Mouse (Mus musculus): ENCODE measurements around the gene Pdf.
A peak's percentile ranks its signal among the peaks of the same experiment; 100 is the strongest.

The Pdf gene

GRCm38 (mm10) chr8:107048061-107048941 is at the start of gene Pdf:
Pdf (minus strand) TSS chr8:107048614.
- peak; percentile 67 for DNase-seq (ENCODE audit: low read depth, low spot score)

DNA sequence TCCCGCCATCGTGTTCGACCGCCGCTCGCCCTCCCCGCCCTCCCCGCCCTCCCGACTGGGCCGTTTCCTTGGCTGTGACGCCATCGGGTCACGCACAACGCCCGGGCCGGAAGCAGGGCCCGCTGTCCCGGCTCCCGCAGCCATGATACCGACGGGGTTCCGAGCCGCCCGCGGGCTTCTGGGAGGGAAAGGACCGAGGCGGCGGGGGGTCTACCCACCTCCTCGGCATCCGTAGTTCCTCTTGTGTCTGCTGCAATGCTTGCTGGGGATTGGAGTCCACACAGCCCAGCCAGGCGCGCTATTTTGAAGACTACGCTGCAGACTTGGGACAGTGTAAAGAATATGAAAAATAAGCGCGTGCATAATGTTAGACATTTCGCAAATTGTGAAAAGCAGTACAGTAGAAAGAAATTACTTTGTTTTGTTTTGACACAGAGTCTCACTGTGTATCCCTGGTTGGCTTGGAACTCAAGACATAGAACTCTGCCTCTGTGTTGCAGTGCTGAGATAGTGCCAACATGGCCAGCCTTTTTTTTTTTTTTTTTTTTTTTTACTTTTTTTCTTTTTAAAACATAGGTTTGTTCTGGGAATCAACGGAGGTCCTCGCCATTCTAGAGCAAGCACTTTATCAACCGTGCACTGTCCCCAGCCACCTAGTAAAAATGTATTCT is 48.1 kb upstream of the Pdf start, which contains the start of gene Terf2:
TSS of gene Terf2 (minus strand) at position 182 of the 671 bp plus-strand sequence.
- DNase-seq (ENCODE audit: low read depth, low spot score) = peak; percentile 91

DNA sequence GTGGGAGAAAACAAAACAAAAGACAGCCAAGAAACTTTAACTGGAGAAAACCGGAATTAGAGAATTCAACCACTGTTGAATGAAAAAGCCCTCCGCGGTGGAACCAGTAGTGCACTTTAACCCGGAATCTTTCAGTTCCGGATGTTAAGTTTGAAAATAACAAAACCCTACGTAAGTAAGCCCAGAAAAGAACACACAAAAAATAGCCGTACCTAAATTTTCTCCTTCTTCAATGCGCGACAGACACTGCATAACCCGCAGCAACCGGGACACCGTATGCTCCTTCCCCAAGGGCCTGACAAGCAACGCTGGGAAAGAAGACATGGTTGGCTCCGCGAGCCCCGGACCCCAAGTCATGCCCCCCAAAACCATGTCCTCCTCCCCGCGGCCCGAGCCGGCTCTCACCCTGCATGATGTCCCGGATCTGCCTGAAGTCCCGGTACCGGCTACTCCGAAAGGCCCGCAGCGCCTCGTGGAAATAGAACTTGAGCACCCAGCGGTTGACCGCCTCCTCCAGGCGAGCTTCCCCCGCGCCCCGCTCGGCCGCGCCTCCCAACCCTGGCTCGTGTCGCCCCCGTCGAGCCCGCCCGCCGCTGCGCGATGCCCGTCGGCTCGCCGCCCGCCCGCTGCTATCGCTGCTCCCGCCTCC is 47.4 kb upstream of the Pdf start:
- DNase-seq (ENCODE audit: low read depth, low spot score) = no peak

DNA sequence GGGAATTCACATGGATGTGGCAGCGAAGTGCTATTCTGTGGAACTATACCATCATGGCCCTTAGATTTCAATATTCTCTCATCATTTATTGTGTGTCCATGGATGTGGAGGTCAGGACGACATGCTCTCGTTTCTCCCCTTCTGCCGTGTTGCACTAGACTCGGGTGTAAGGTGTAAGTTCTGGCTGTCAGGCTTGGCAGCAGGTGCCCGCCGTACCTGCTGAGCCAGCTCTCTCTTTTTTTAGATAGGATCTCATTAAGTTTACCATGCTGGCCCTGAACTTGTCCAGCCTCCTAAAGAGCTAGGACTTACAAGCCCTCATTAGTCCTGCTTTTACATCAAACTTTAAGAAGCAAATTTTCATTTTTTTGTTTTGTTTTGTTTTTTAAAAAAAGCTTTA is 42.1 kb upstream of the Pdf start:
- no peak for DNase-seq (ENCODE audit: low read depth, low spot score)

DNA sequence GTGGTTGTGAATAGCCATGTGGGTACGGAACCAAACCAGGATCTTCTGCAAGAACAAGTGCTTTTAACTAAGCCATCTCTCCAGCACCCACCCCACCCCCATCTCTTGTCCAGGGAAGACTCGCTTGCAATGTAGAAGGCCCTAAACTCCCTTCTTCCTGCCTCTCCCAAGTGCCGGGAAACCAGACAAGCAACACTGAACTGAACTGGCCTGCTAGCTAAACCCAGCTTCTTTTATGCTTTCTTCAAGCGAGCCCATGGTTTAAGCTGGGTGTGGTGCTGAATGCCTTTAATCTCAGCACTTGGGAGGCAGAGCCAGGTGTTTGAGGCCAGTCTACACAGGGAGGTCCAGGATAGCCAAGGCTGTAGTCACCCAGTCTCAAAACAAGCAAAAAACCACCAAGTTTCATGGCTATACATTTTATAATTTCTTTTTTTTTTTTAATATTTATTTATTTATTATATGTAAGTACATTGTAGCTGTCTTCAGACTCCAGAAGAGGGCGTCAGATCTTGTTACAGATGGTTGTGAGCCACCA is 40.2 kb upstream of the Pdf start:
- no peak for DNase-seq (ENCODE audit: low read depth, low spot score)

GRCm38 (mm10) chr8:107086018-107086417 is 37.6 kb upstream of the Pdf start:
- DNase-seq (ENCODE audit: low read depth, low spot score) = no peak

GRCm38 (mm10) chr8:107085358-107085757 is 36.9 kb upstream of the Pdf start:
- DNase-seq (ENCODE audit: low read depth, low spot score) = no peak

DNA sequence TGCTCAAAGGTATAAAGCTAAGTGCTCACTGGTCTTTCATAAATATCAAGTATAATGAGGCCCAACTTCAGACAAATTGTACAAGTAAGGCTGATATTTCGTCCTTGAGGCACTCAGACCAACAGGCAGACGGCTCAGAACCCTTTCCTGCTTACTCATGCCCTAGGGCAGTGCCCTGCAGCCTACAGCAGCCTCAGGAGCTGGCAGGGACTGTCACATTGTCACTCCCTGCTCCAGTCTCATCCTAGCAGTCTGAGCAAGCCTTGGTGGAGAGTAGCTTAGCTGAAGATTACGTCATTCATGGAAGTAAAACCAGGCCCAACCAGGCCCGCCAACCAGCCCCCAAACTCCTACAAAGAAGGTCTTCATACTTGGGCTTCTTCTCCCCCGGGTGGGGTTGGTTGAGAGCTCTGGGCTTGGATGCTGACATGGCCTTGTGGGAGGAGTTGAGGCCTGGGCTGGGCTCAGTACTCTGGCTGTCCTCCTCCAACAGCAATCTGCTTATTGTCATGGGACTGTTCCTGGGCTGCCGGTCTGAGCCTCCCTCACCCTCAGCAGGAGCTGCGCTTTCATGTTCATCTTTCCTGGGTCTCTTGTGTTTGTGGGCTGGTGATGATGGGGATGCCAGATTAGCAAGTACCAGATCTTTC is 27.9 kb upstream of the Pdf start:
- no peak for DNase-seq (ENCODE audit: low read depth, low spot score)

- no peak for DNase-seq (ENCODE audit: low read depth, low spot score)
Observed at GRCm38 (mm10) chr8:107074128-107074527, 25.7 kb upstream of the Pdf start.

DNA sequence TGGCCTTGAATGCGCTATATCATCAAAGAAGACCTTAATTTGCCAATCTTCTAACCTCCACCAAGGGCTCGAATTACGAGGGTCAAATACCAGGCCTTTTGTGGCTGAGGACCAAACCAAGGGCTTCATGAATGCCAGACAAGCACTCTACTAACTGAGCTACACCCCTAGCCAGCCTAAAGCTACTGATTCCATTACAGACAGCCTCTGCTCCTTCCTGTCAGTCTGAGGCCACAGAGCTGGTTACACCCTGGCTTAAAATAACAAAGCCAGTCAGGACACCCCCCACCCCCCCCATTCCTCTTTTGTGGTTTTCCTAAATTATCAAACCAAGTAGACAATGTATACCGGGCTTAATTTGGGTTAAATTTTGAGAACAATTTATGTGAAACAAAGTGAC is 25.3 kb upstream of the Pdf start:
- no peak for DNase-seq (ENCODE audit: low read depth, low spot score)

DNA sequence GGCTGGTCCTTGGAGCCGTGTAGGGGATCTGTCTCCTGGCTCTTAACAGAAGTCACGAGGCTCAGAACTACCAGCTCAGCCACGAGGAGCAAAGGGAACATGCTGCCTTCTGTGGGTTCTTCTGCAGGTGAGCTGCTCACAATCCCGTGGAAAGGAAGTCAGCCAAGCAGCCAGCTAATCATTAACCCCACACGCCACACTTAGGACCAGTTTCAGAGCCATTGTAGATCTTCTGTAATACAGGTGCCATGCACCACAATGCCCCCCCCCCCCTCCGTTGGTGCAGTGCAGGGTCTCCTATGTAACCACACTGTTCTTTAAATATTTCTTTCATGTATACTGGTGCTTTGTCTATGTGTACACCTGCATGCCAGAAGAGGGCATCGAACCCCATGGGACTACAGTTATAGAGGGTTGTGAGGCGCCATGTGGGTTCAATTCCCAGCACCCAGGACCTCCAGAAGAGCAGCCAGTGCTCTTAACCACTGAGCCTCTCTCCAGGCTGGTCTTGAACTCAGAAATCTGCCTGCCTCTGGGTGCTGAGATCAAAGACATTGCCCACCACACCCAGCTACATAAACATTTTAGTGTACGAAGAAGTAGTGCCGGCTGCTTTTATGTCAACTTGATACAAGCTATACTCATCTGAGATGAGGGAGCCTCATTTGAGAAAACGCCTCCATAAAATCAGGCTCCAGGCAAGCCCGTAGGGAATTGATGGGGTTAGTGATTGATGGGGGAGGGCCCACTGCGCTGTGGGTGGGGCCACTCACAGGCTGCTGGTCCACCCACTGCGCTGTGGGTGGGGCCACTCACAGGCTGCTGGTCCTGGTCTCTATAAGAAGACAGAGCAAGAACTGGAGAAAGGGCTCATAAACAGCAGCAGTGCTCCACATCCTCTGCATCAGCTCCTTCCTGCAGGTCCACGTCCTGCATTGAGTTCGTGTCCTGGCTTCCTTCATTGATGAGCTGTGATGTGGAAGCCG is 17.4 kb upstream of the Pdf start, which contains the start of gene Tmed6:
TSS of gene Tmed6 (minus strand) at position 134 of the 986 bp plus-strand sequence.
- no peak for DNase-seq (ENCODE audit: low read depth, low spot score)

GRCm38 (mm10) chr8:107062613-107063012 is 14.2 kb upstream of the Pdf start:
- DNase-seq (ENCODE audit: low read depth, low spot score) = no peak

DNA sequence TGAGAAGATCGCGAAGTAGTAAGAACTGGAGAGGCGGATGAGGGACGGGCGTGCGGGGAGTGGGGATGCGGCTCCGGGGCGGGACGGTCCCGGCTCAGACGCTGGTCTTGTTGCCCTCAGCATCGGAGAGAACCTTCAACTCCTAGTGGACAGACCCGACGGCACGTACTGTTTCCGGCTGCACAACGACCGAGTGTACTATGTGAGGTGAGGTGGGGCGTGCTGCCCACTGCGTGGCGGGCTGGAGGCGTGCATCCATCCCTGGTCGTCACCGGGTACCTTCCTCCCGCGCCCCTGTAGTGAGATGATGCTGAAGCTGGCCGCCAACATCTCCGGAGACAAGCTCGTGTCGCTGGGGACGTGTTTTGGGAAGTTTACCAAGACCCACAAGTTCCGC is 8.6 kb upstream of the Pdf start:
- DNase-seq (ENCODE audit: low read depth, low spot score) = no peak

GRCm38 (mm10) chr8:107056076-107056972 is 7.9 kb upstream of the Pdf start, which contains the start of the genes Cog8 and Nip7:
Cog8 (minus strand) TSS chr8:107056689.
Nip7 (plus strand) TSS chr8:107056877.
- DNase-seq (ENCODE audit: low read depth, low spot score) = peak; percentile 96

DNA sequence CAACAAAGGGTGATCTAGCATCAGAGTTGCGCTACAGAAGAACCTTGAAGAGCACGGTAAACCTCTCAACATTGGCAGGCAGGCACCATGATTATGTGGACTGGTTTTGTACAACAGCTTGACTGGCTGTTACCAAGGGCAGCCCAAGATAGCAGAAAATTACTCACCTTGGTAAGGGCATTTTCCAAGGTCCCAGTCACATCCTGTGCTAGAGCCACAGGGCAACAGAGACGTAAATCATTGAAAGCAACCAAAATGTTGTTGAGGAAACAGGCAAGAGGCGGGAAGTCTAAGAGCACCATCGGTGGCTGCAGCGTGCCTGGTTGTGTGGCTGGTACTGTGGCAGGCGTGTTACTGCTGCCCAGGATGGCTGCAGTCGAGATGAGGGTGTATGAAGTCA is 3.6 kb upstream of the Pdf start:
- DNase-seq (ENCODE audit: low read depth, low spot score) = no peak

- DNase-seq (ENCODE audit: low read depth, low spot score) = no peak
Observed at GRCm38 (mm10) chr8:107049480-107049879, 1.1 kb upstream of the Pdf start.

DNA sequence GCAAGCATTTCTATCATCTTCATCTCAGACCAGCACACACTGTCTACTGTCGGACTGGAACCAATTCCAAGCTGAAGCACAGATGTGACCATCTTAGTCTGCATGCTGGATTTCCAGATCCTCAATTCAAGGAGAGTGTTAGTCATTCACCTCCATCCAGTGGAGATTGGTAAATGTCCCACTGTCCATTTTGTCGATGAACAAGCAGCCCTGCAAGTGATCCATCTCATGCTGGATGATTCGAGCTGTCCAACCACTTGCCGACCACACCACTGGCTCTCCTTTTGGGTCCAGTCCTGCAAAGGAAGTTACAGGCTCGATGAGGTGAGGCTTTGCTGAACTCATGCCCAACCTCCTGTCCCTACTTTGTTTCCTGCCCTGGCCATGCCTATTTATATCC is 1.4 kb downstream of the Pdf start:
- DNase-seq (ENCODE audit: low read depth, low spot score) = no peak

- no peak for DNase-seq (ENCODE audit: low read depth, low spot score)
Observed at GRCm38 (mm10) chr8:107045478-107045877, 2.9 kb downstream of the Pdf start.

GRCm38 (mm10) chr8:107040632-107041031 is 7.8 kb downstream of the Pdf start:
- no peak for DNase-seq (ENCODE audit: low read depth, low spot score)
